Mouse (Mus musculus): Measurements from ENCODE around the gene Olfr1015. TPM values are rescaled to one million over a fixed set of nuclear protein-coding genes. Genes with fewer than 3 reads are reported as not detected.
A peak's percentile ranks its signal among the peaks of the same experiment; 100 is the strongest.

Gene Olfr1015
- polyA plus RNA-seq (2014; fragmentation: Nextera tagmentation; extraction: Ambion mirVana), result not detected in 2 replicates

GRCm38 (mm10) chr2:85781717-85782116, at the start of gene Olfr1015:
Olfr1015 (plus strand) TSS chr2:85782017.
- Histone ChIP-seq H3K27ac (ENCODE audit: low read depth, low read length) (no peak within 1 kb of the TSS), H3K4me1 (replicated peaks; ENCODE audit: control insufficient read depth, insufficient read depth, low read length) (no peaks in the 10 kb centered on the region), H3K36me3 (ENCODE audit: control insufficient read depth, insufficient read depth, low read length) (no peaks in the 10 kb centered on the region), H3K9ac (ENCODE audit: low read depth, low read length) (no peak within 1 kb of the TSS), H3K4me2 (no peak within 1 kb of the TSS), H3K4me3 (ENCODE audit: low read depth, low read length) (no peak within 1 kb of the TSS), H3K27me3 (replicated peaks; ENCODE audit: control insufficient read depth, insufficient read depth, low read length) (no peaks in the 10 kb centered on the region), H3K9me3 (ENCODE audit: control insufficient read depth, low read length) (no peaks in the 10 kb centered on the region)
- no peak for ATAC-seq (replicated peaks; ENCODE audit: low FRiP score)
- DNase-seq (ENCODE audit: low spot score), result no peak

DNA sequence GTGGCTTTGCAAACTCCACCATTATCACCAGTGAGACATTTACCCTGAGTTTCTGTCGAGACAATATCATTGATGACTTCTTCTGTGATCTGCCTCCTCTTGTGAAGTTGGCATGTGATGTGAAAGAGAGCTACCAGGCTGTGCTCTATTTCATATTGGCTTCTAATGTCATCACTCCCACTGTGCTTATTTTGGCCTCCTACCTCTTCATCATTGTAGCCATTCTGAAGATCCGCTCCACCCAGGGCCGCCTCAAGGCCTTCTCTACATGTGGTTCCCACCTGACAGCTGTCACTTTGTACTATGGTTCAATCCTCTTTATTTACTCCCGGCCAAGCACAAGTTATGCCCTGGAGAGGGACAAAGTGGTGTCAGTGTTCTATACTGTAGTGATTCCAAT, 28.0 kb upstream of the Olfr1015 start:
- no peaks in the 10 kb centered on the region for H3K4me1 ChIP-seq (replicated peaks; ENCODE audit: control insufficient read depth, insufficient read depth, low read length)
- H3K4me2 ChIP-seq, result no peak overlapping the region
- H3K27me3 ChIP-seq (replicated peaks; ENCODE audit: control insufficient read depth, insufficient read depth, low read length), result no peaks in the 10 kb centered on the region
- WGBS, result 81% methylated on average over 4 of the region's 4 CpGs
- no peaks in the 10 kb centered on the region for H3K9me3 ChIP-seq (ENCODE audit: control insufficient read depth, low read length)
- H3K4me3 ChIP-seq (ENCODE audit: low read depth, low read length), result no peak overlapping the region
- H3K9ac ChIP-seq (ENCODE audit: low read depth, low read length), result no peak overlapping the region
- ATAC-seq (replicated peaks; ENCODE audit: low FRiP score), result no peak
- no peak overlapping the region for H3K27ac ChIP-seq (ENCODE audit: low read depth, low read length)
- DNase-seq (ENCODE audit: low spot score), result no peak
- H3K36me3 ChIP-seq (ENCODE audit: control insufficient read depth, insufficient read depth, low read length), result no peaks in the 10 kb centered on the region

DNA sequence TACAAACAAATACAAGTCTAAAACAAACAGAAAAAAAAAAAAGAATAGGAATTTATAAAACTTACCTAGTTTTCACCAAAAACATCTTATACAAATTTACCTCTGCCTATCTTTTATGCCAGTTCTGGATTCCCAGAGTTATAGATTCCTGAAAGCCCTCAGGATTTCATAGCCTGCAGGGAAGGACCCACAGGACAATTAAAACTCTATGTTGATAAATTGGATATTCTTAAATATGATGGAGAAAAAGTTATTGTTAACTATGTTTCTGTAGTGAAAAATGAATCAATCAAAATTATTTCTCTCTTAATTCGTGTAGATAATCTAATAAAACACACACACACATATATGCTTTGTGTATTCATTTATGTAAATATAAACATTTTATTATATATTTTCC, 19.2 kb upstream of the Olfr1015 start, which contains the start of gene Olfr1012:
Gene Olfr1012, minus strand, starts transcription at position 101 of the 400 bp plus-strand sequence.
- H3K9me3 ChIP-seq (ENCODE audit: control insufficient read depth, low read length), result no peaks in the 10 kb centered on the region
- no peak for DNase-seq (ENCODE audit: low spot score)
- H3K27ac ChIP-seq (ENCODE audit: low read depth, low read length), result no peak within 1 kb of the TSS
- no peaks in the 10 kb centered on the region for H3K27me3 ChIP-seq (replicated peaks; ENCODE audit: control insufficient read depth, insufficient read depth, low read length)
- no peaks in the 10 kb centered on the region for H3K4me1 ChIP-seq (replicated peaks; ENCODE audit: control insufficient read depth, insufficient read depth, low read length)
- H3K4me2 ChIP-seq, result no peak within 1 kb of the TSS
- H3K36me3 ChIP-seq (ENCODE audit: control insufficient read depth, insufficient read depth, low read length), result no peaks in the 10 kb centered on the region
- no peak for ATAC-seq (replicated peaks; ENCODE audit: low FRiP score)
- H3K4me3 ChIP-seq (ENCODE audit: low read depth, low read length), result no peak within 1 kb of the TSS
- H3K9ac ChIP-seq (ENCODE audit: low read depth, low read length), result no peak within 1 kb of the TSS
- 60% methylated on average over 1 of the region's 1 CpGs for WGBS

DNA sequence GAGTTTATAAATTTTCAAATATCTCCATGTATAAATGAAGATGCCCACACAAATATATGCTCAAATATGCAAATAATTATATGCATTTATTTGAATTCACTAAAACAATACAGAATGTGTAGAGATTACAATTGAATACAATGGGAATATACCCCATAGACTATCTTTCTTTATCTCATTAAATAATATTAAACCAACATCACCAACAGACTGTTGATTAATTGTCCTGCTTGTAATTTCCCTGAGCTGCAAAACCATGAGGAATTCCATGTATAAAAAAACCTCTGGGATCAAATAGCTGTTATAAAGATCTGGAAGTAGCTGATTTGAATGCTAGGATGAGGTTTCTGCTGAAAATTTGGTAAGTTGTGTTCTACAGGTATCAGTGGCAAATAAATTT, 15.0 kb upstream of the Olfr1015 start, which contains the start of gene Olfr1013:
Gene Olfr1013, plus strand, starts transcription at position 301 of the 400 bp plus-strand sequence.
- Histone ChIP-seq H3K9ac (ENCODE audit: low read depth, low read length) (no peak within 1 kb of the TSS), H3K4me1 (replicated peaks; ENCODE audit: control insufficient read depth, insufficient read depth, low read length) (no peaks in the 10 kb centered on the region), H3K4me3 (ENCODE audit: low read depth, low read length) (no peak within 1 kb of the TSS), H3K4me2 (no peak within 1 kb of the TSS), H3K27me3 (replicated peaks; ENCODE audit: control insufficient read depth, insufficient read depth, low read length) (no peaks in the 10 kb centered on the region), H3K36me3 (ENCODE audit: control insufficient read depth, insufficient read depth, low read length) (no peaks in the 10 kb centered on the region), H3K9me3 (ENCODE audit: control insufficient read depth, low read length) (no peaks in the 10 kb centered on the region), H3K27ac (ENCODE audit: low read depth, low read length) (no peak within 1 kb of the TSS)
- ATAC-seq (replicated peaks; ENCODE audit: low FRiP score), result no peak
- DNase-seq (ENCODE audit: low spot score), result no peak

- no peak within 1 kb of the TSS for H3K27ac ChIP-seq (ENCODE audit: low read depth, low read length)
- H3K4me1 ChIP-seq (replicated peaks; ENCODE audit: control insufficient read depth, insufficient read depth, low read length), result no peaks in the 10 kb centered on the region
Measured at GRCm38 (mm10) chr2:85772413-85772812, 9.4 kb upstream of the Olfr1015 start, which contains the start of gene Olfr1014. Olfr1014 (plus strand) TSS chr2:85772713.

GRCm38 (mm10) chr2:85792331-85792730, 10.5 kb downstream of the Olfr1015 start:
- Histone ChIP-seq H3K4me3 (ENCODE audit: low read depth, low read length) (no peak overlapping the region), H3K9me3 (ENCODE audit: control insufficient read depth, low read length) (no peaks in the 10 kb centered on the region), H3K36me3 (ENCODE audit: control insufficient read depth, insufficient read depth, low read length) (no peaks in the 10 kb centered on the region), H3K4me2 (no peak overlapping the region), H3K27me3 (replicated peaks; ENCODE audit: control insufficient read depth, insufficient read depth, low read length) (no peaks in the 10 kb centered on the region), H3K9ac (ENCODE audit: low read depth, low read length) (no peak overlapping the region), H3K27ac (ENCODE audit: low read depth, low read length) (no peak overlapping the region), H3K4me1 (replicated peaks; ENCODE audit: control insufficient read depth, insufficient read depth, low read length) (no peaks in the 10 kb centered on the region)
- DNase-seq (ENCODE audit: low spot score), result no peak
- ATAC-seq (replicated peaks; ENCODE audit: low FRiP score), result peak; percentile 34; the same call in 1 of the 2 replicates
- WGBS, result 58% methylated on average over 2 of the region's 2 CpGs

More at GRCm38 (mm10) chr2:85772413-85772812, 9.4 kb upstream of the Olfr1015 start, which contains the start of gene Olfr1014:
- DNase-seq (ENCODE audit: low spot score), result no peak
- Histone ChIP-seq H3K27me3 (replicated peaks; ENCODE audit: control insufficient read depth, insufficient read depth, low read length) (no peaks in the 10 kb centered on the region), H3K4me2 (no peak within 1 kb of the TSS), H3K9me3 (ENCODE audit: control insufficient read depth, low read length) (no peaks in the 10 kb centered on the region), H3K9ac (ENCODE audit: low read depth, low read length) (no peak within 1 kb of the TSS), H3K4me3 (ENCODE audit: low read depth, low read length) (no peak within 1 kb of the TSS), H3K36me3 (ENCODE audit: control insufficient read depth, insufficient read depth, low read length) (no peaks in the 10 kb centered on the region)
- no peak for ATAC-seq (replicated peaks; ENCODE audit: low FRiP score)

DNA sequence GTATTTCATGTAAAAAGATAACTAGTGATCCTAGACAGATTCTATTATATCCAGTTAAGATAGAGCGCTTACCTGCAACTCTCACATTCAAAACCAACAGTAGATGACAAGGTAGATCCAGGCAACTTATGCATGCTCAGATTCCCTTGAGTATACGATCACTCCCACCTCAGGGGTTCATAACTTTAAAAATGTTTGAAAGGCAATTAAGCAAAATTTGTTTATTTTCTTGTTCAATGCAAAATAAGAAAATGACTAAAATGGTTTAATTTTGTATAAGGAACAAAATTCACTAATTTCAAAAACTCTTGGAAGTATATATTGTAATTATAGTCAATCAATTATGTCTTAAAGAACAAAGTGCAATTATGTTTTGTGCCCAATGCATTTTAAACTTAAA, 20.6 kb downstream of the Olfr1015 start, which contains the start of gene Olfr1016:
Gene Olfr1016, minus strand, starts transcription at position 101 of the 400 bp plus-strand sequence.
- Histone ChIP-seq H3K4me3 (ENCODE audit: low read depth, low read length) (no peak within 1 kb of the TSS), H3K9me3 (ENCODE audit: control insufficient read depth, low read length) (no peaks in the 10 kb centered on the region), H3K36me3 (ENCODE audit: control insufficient read depth, insufficient read depth, low read length) (no peaks in the 10 kb centered on the region), H3K9ac (ENCODE audit: low read depth, low read length) (no peak within 1 kb of the TSS), H3K27me3 (replicated peaks; ENCODE audit: control insufficient read depth, insufficient read depth, low read length) (no peaks in the 10 kb centered on the region), H3K4me2 (no peak within 1 kb of the TSS), H3K27ac (ENCODE audit: low read depth, low read length) (no peak within 1 kb of the TSS), H3K4me1 (replicated peaks; ENCODE audit: control insufficient read depth, insufficient read depth, low read length) (no peaks in the 10 kb centered on the region)
- DNase-seq (ENCODE audit: low spot score) (no peak), ATAC-seq (replicated peaks; ENCODE audit: low FRiP score) (no peak)
- WGBS, result 84% methylated on average over 2 of the region's 2 CpGs

DNA sequence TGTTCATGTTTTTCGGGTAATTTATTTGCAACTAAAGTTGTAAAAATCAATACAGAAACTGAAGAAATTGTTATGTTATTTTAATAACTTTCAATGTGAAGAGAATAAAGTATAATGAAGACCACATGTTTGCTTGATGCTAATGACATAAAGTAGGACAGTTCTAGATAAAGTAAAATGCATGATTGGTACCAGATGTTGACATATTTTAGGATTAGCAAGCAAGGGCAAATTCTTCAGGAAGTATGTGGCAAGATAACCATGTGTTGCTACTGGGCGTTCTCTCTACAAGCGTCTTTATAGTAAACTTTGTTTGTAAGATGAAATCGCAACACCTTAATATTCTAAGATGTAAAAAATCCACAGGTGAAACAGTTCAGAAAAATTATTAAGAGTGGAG, 22.7 kb downstream of the Olfr1015 start:
- Histone ChIP-seq H3K9me3 (ENCODE audit: control insufficient read depth, low read length) (no peaks in the 10 kb centered on the region), H3K36me3 (ENCODE audit: control insufficient read depth, insufficient read depth, low read length) (no peaks in the 10 kb centered on the region), H3K4me3 (ENCODE audit: low read depth, low read length) (no peak overlapping the region), H3K9ac (ENCODE audit: low read depth, low read length) (no peak overlapping the region), H3K27me3 (replicated peaks; ENCODE audit: control insufficient read depth, insufficient read depth, low read length) (no peaks in the 10 kb centered on the region), H3K27ac (ENCODE audit: low read depth, low read length) (no peak overlapping the region), H3K4me1 (replicated peaks; ENCODE audit: control insufficient read depth, insufficient read depth, low read length) (no peaks in the 10 kb centered on the region), H3K4me2 (no peak overlapping the region)
- DNase-seq (ENCODE audit: low spot score) (no peak), ATAC-seq (replicated peaks; ENCODE audit: low FRiP score) (no peak)
- 75% methylated on average over 4 of the region's 4 CpGs for WGBS

GRCm38 (mm10) chr2:85818179-85818578, 36.4 kb downstream of the Olfr1015 start, which contains the start of gene Olfr1018:
Olfr1018 (plus strand) TSS chr2:85818479.
- Histone ChIP-seq H3K27ac (ENCODE audit: low read depth, low read length) (no peak within 1 kb of the TSS), H3K4me3 (ENCODE audit: low read depth, low read length) (no peak within 1 kb of the TSS), H3K4me2 (no peak within 1 kb of the TSS), H3K4me1 (replicated peaks; ENCODE audit: control insufficient read depth, insufficient read depth, low read length) (no peaks in the 10 kb centered on the region), H3K9ac (ENCODE audit: low read depth, low read length) (no peak within 1 kb of the TSS), H3K36me3 (ENCODE audit: control insufficient read depth, insufficient read depth, low read length) (no peaks in the 10 kb centered on the region), H3K9me3 (ENCODE audit: control insufficient read depth, low read length) (no peaks in the 10 kb centered on the region), H3K27me3 (replicated peaks; ENCODE audit: control insufficient read depth, insufficient read depth, low read length) (no peaks in the 10 kb centered on the region)
- DNase-seq (ENCODE audit: low spot score) (no peak), ATAC-seq (replicated peaks; ENCODE audit: low FRiP score) (no peak)

Data from liver, embryonic 11.5 days (tissue).